Mouse (Mus musculus) cerebellum, postnatal 4 days (tissue): ENCODE results near the gene Cdadc1.

ENCODE experiments used
- DNase-seq, 2 experiments: peaks; one replicate each; pipeline ENCODE4 v3.0.0; 2022; ENCODE audit warnings: low spot score in 2 of 2, mixed read lengths in 1 of 2

Cdadc1 gene

DNA sequence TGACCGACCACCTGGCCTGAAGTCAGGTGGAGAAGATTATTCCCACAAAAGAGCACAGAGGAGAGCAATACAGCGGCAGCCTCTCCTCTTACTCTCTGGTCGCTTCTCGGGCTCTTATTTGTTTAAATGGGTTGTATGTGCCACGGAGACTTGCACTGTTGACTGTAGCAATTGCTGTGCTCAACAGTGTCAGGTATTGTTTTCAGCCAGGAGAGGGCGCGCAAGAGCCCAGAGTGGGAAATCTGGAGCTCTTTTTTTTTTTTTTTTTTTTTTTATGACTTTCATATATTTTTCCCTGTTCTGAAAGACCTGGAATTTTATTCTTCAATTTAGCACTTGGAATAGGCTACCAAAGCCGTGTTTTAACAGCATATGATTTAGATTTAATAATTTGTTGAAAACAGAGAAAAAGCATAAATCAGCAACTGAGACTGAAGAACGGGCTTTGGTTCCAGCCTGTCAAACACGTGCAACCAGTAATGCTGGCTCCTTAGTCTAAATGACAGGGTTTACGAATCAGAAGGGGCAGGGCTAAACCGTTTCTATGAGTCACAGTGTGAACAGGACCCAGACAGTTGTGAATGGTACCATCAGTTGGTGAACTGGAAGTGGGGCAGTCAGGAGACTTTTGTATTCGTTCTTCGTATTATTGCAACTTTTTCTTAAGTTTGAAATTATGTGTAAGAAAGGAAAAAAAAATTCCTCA is 15.3 kb upstream of the Cdadc1 start:
- peak in 1 of 2 experiments; percentile 76 for DNase-seq

DNA sequence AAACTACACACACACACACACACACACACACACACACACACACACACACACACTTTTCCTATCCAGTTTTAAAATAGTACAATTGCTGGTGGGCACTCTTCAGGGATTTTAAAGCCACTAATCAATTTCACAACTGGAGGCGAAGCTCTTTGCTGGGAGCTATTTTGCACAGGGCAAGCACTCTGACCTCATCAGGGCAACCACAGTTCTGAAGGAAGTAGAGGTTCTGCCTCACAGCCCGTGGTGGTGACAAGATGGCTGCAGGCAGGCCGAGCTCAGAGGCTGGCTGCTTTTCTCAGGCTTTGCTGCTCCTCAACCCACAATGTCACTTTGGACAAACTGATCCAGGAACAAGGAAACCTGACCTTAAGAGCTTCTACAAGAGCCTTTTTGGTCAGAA is 9.3 kb upstream of the Cdadc1 start:
- no peak for DNase-seq

DNA sequence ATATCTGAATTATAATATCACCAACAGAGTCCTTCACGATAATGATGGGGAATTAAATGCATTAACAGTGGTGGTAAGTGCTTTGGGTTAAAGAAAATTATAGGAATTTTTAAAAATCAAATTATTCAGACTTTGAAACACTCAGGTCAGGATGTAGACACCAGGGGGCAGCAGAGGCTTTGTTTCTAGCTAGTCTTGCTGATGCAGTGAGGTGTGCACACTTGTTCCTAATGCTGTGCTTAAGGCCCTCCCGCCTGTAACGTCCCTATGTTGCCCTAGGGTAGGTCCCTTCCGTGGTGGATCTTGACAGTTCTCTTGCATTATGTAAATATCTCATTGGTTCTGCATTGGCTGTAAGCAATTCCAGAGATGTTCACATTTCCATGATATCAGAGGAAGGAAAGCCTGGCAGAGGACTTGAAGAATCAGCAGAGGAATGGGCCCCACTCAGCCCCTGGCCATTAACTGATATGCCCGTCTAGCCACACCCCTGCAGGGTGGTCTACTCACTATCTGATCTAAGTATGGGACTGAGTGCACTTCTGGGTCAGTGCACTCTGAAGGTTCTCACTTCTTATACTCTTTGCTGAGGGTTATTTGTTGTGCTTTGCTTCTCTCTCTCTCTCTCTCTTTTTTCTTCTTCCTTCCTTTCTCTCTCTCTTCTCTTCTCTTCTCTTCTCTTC is 8.1 kb upstream of the Cdadc1 start:
- DNase-seq = peak; percentile 65 to 75

DNA sequence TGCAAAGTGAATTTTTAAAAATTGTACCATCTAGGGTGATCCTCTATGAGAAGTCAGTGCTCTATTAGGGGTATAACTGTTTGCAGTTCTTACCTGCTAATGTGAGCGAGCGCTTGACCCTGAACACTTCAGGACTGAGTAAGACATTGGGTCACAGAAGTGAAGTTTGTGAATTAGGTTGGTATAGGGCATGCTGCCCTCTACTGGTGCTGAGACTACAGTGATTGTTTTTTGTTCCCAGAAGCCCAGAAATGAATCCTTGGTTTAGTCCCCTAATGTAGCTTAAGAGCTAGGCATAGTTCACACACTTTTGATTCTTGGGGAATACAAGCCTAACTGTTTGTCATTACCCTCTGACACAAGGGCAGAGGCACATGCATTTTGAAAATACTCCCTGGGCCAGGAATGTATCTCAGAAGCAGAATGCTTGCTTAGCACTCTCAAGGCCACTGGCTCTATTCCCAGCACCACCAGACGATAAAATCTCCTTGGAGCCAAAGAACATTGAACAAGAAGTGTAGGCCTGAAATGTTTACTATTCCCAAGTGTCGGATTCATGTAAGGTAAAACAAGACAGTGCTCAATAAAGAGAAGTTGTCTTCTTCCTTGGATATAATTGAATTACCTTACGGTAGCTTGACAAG is 6.4 kb upstream of the Cdadc1 start:
- no peak for DNase-seq

DNA sequence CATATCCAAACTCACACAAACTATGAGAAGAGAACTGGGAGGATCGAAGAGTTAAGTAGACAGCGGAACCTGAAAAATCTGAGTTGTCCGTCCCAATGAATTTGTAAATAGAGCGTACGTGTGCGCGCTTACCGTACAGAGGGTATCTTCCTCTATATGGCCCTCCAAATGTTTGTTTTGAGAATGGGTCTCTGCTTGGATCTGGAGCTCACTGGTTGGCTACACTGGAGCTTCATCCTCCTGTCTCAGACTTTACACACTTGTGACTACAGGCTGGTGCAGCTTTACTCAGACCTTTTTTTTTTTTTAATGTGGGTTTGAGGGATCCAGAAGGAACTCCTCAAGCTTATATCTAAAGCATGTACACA is 485 bp upstream of the Cdadc1 start:
- no peak for DNase-seq

DNA sequence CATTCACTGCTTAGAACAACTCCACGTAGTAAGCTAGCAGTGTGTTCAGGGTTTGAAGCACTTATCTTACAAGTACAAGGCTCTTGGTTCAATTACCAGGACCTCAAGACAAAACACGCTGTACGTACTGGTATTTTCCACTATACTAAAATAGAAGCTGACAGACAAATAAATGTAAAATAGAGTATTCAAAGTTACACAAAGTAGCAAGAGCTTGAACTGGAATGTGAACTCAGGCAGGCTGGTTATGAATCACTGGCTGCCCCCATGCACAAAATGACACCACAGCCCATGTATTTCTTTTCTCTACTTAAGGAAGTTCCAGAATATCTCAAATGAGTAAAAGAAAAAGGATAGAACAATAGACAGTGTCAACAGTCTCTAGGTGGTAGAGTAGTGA is 2.8 kb downstream of the Cdadc1 start:
- no peak for DNase-seq

DNA sequence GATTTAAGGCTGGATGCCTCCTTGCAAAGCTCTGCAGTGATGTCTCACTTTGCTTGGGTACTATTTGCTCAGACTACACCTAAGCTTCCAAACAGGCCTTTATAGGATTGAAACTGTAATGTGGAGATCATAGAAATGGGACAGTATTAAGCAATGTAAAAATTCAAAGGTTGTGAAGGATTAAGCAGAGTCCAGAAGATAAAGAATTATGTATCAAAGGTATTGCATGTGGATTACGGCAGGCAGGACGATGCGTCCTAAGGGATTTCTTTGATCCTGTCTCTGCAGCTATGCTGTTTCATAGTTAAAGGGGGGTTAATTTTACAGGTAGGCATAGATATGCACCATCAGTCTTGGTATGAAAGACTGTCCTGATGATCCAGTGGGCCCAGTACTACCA is 5.2 kb downstream of the Cdadc1 start:
- DNase-seq = no peak

DNA sequence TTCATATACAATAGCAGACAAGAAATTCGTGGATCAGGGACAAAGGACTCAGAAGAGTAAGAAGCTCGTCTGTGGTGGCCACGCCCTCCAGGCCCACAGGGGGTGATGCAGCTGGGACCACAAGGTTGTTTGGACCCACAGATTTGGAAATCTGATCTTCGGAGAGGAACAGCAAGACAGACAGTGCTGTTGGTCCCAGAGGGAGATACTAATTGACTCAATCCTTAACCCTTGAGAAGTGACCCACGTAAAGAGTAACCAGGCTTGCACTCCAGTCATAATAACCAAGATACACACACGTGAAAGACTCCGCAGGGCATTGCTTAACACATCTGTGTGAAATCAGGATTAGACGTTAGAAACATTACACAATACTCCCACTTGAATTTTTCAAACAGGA is 5.9 kb downstream of the Cdadc1 start:
- DNase-seq = no peak

DNA sequence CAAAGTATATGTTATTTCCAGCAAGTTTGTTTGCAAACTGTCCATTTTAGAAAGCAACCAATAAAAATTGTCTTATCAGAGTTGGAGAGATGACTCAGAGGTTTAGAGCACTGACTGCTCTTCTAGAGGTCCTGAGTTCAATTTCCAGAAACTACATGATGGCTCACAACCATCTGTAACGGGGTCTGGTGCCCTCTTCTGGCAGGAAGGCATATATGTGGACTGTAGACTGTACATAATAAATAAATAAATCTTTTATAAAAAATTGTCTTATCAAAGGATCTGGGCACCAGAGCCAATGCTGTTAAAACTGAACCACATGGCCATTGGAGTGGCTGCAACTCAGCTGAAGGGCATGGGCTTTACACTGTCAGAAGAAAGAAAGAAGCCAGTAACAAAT is 7.1 kb downstream of the Cdadc1 start:
- DNase-seq = no peak

DNA sequence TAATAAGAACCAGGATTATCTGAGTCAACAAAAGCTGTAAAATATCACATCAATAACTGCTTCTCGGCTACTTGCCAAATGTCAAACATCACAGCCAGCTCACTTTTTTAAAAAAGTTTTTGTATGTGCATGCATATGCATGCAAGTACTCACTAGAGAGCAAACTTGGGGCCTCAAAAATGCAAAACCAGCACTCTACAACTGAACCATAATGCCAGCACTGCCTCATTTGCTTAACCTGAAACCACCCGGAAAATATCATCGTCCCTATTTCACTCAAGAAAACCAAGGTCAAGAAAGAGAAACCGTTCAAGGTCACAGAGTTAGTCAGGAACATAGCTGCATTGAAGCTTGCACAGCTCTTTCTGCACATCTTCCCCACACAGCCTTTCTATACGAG is 21.4 kb downstream of the Cdadc1 start:
- no peak for DNase-seq

DNA sequence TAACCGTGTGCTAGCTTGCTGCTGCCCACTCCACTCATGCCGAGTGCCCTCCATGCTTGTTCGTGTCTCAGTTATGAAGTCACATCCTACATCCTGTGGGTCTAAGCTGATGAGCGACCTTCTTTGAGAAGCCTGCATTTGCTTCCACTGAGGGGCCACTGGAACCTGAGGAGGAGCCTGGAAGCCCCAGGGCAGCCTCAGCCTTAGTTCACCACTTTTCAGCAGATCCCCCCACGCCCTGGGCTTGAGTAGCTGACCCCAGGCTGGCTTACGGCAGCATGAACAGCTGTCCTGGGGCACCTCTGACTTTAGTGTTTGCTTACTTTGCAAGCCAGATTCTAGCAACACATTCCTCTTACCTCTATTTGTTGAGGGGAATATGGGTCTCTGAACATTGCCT is 31.0 kb downstream of the Cdadc1 start:
- no peak for DNase-seq

DNA sequence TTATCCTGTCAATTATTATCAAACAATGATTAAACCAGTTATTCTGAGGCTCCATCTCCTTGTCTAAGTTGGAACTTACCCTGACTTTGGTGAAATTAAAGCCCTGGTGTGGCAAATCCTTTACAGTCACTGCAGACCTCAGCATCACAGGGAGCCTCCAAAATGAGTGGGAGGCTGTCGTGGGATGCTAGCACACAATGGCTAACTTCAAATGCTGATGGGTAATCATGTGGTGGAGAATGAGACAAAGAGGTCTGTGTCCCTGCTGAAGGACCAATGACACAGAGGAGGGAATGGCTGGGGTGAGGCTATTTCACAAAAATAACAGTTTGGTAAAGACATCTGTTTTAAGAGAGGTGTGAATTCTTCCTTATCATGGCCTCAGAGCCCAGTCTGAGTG is 39.9 kb downstream of the Cdadc1 start:
- DNase-seq = no peak

DNA sequence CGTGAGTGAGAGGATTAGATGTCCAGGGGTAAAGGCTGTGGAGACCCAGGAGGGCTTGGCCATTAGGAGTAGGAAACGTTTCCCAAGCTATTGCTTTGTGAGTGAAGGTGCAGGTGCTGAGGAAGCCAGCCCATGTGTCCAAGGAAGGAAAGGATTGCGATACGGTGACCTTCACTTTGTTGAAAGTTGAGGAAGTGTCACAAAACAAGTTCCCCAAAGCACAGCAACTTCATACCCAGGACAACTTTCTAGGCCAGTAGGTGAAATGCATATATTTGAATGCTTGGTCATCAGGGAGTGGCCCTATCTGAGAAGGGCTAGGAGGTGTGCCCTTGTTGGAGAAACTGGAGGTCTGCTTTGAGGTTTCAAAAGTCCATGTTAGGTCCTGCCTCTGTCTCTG is 40.7 kb downstream of the Cdadc1 start:
- DNase-seq = no peak

DNA sequence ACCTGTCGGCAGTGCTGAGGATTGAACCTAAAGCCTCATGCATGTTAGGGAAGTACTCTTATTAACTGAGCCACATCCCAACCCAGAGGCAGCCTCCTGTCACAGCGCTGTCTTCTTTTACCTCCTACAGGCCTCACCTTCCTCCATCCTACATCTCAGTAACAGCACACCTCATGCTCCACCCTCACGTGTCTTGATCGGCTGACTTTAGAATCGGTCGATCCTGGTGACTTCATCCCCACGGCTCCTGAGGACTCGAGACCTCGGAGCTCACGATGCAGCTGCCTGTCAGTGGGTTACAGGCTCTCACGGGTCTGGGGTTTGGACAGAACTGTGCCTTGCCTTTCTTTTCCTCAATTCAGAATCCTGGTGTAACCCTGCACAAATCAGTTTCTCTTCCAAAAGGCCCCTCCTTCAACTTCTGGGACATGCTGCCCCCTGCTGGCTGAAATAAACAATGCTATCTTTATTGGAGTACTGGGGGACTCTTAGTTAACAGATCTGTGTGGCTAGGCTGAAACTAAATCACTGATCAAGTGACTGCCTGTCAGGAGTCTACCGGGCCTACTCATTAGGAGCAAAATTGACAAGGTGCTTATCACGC is 41.7 kb downstream of the Cdadc1 start:
- DNase-seq = peak; percentile 58 to 74

DNA sequence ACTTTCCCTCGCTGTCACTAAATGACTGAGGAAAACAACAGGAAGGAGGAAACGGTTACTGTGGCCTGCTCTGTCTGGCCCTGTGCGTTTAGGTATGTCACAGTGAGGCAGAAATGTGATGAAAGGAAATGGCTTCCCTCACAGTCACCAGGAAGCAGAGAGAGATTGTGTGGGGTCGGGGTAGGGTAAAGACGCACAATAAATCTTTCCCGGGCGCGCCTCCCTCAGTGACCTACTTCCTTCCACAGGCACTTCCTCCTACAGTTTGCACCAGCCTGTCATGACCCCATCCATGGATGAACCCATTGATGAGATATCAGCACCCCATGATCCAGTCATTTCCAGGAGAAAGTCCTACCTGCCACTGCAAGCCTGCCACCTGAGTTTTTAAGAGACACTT is 42.7 kb downstream of the Cdadc1 start:
- no peak for DNase-seq

DNA sequence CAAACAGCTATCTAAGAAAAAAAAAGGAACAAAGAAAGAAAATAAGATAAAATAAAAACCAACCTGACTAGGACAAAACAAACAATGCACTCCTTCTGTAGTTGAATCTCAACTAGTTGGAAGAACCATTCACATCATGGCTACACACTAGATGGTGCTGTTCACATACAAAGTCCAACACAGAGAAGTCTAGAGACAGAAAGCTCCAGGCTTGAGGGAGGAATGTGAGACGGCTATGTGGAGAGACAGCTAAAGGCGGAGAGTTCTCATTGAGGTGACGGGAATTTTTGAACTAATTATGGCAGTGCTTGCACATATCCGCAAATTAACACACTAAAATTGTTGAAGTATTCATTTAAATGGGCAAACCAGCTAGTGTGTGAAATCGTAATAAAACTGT is 43.7 kb downstream of the Cdadc1 start:
- DNase-seq = no peak

DNA sequence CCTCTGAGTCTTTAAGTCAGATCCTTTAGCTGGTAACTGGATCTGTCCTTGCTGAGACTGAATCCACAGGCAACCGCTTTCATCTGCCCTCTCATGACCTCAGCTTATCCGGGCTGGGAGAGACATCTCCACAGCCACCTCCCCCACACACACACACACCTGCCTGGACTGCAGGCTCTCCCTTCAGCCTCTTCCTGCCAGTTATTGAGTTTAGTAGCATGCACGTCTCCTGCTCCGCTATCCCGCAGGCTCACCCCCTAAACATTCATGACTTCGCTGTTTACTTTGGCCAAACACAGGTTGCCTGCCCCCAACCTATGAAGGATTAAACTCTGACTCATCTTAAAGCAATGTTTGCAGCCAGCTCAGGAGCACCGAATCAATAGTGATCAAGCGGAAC is 45.8 kb downstream of the Cdadc1 start:
- no peak for DNase-seq

DNA sequence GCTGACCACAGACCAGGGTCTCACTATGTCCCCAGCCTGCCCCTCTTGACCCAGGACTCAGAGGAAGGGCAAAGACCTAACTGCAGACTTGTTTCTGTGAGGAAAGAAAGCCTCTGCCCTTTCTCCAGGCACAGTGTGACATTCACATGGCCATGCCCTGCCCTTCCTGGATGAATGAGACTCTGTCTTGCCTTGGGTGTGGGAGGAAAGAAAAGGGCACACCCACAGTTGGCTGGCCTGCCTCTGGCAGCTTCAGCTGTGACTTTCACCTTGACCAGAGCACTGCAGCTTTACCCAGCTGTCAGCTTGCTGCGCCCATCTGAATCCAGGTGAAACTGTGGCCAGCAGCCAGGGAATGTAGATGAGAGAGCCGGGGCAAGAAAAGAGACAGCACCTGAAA is 46.9 kb downstream of the Cdadc1 start:
- no peak for DNase-seq

DNA sequence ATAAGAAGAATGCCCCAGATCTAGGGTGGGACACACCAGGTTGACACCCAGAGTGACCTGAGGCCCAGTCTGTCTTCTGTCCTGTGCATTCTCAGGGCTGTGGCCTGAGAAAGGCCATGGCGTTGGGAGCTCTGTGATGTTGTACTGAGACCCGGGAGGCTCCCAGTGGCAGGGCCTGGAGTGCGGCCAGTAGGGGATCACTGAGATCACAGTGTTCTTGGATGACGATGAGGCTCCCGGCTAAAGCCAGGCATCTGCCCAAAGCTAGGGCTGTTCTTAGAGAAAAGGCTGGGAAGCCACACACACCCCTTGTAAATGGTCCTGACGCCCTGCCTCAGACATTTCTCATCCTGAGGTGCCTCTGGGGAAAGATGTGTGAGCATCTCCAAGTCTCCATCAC is 48.7 kb downstream of the Cdadc1 start:
- no peak for DNase-seq

DNA sequence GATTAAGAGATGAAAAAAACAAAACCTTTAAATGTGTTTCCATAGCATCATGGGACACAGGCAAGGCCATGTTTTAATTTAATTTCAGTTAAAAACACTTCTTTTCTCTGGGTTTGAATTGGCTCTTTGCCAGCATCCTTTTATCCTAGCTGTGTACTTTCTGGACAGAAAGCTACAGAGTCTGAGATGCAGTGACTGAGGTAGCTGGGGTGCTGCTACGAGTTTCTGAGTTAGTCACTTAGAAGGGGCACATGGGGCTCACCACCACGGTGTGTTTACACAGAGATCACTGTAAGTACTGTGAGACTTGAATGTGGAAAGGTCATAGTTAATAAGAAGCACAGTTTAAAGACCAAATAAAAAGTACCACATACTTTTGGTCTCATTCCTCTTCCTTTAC is 49.2 kb downstream of the Cdadc1 start:
- DNase-seq = no peak

DNA sequence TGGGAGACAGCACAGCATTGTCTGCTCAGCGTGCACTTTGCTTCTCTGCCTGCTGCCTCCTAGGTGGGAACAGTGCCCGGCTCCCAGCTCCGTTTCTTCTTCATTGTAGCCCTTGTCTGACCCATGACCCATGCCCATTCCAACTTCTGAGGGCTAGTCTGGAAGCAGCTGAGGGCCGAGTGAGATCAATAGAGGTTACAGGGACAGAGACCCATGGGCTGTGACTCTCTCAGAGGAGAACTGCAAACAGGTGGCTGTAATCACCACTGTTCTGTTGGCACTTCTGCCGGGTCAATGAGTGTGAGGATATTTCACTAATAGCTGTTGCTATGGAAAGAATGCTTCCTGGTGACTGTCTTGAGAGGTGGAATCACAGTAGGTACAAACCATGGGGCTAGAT is 50.2 kb downstream of the Cdadc1 start:
- no peak for DNase-seq

DNA sequence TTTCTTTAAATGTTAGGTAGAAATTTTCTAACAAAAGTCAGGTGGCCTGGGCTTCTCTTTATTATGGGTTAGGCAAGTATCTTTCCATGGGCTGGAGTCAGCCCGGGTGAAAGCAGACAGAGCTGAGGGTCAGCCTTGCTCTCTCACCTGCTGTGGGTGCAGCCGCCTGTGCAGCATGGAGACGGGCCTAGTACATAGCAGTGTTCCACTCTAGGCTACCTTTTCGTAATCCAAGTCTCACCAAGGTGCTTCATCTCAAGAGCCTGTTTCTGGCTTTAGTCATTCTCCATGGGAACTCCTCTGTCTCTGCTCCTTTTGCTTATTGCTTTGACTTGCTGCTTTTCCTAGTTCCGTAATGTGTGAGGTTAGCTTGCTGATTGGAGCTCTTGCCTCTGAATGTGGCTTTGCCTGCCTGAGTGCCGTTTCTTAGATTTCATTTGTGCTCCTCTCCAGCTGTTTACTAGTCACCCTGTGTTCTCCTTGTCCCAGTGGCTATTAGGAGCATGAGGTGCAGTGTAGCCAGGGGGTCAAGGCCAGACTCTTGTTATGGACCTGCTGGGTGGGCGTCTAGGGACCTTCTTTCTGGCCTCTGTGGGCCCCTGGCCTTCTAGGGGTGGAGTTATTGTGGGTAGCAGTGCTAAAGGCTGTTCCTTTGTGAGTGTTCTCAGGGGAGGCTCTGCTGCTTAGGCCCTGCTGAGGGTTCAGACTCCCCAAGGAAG is 51.4 kb downstream of the Cdadc1 start:
- DNase-seq = no peak
